26 mouse cellular contexts compared by ENCODE assay signal in genomic region chr15:5029256-5029655, GRCm38 (mm10). TPM values are rescaled to one million over a fixed set of nuclear protein-coding genes. Genes with fewer than 3 reads are reported as not detected.
A peak's percentile ranks its signal among the peaks of the same experiment; 100 is the strongest.
DNase-seq lines count a peak whose midpoint lies in the region; TF ChIP-seq lines count a peak whose summit lies in the region.
"Had no signal": no experiment of that assay in that cellular context is flagged by ENCODE, and none has a peak within 500 bp of the region (broad histone marks: within the 10 kb centered on the region; RNA-seq: fewer than 3 reads in every experiment).

No protein-coding gene starts in this region.

- in situ Hi-C loops in ES-E14 (cut with MboI; ENCODE audit: low sequenced_read_pairs in 2 of 2, unreplicated experiment in 2 of 2), result no loop called here

- H3K27ac ChIP-seq in ES-Bruce4 (ENCODE audit: insufficient read depth, low read length), result peak overlapping the region; percentile 69
- H3K27ac ChIP-seq in ES-E14 (ENCODE audit: insufficient read depth, low read depth, low read length, poor library complexity, severe bottlenecking), result peak overlapping the region; percentile 31; the same call in 1 of the 2 replicates
- H3K27ac ChIP-seq: embryonic facial prominence, embryonic 13.5 days; embryonic facial prominence, embryonic 15.5 days; forebrain, embryonic 10.5 days; forebrain, embryonic 12.5 days had no signal

- intact Hi-C loops in left cerebral cortex, postnatal 14 days (cut with DNase I), result no loop called here

- H3K36me3 ChIP-seq in ES-Bruce4 (ENCODE audit: control insufficient read depth, insufficient read depth, low read length, poor library complexity, severe bottlenecking), result peaks cover 8% of the 10 kb centered on the region
- H3K36me3 ChIP-seq in ES-E14 (ENCODE audit: control insufficient read depth, insufficient read depth, low read length, poor library complexity, severe bottlenecking), result no peaks in the 10 kb centered on the region; the same call in 1 of the 2 replicates
- H3K36me3 ChIP-seq: embryonic facial prominence, embryonic 13.5 days; embryonic facial prominence, embryonic 15.5 days; forebrain, embryonic 10.5 days; forebrain, embryonic 12.5 days had no signal

- peaks cover 60% of the 10 kb centered on the region for H3K9me3 ChIP-seq in ES-Bruce4 (replicated peaks; ENCODE audit: control insufficient read depth, insufficient read depth, low read length, poor library complexity, severe bottlenecking)
- no peaks in the 10 kb centered on the region; the same call in none of the 2 replicates for H3K9me3 ChIP-seq in ES-E14 (ENCODE audit: control insufficient read depth, insufficient read depth, low read depth, low read length)
- H3K9me3 ChIP-seq: embryonic facial prominence, embryonic 13.5 days; embryonic facial prominence, embryonic 15.5 days; forebrain, embryonic 10.5 days had no signal

- no peak overlapping the region for H3K9ac ChIP-seq in ES-Bruce4 (ENCODE audit: low read depth, poor library complexity, severe bottlenecking)
- H3K9ac ChIP-seq in ES-E14 (ENCODE audit: insufficient read depth, low read depth, low read length, poor library complexity, severe bottlenecking), result no peak overlapping the region
- H3K9ac ChIP-seq: embryonic facial prominence, embryonic 13.5 days; embryonic facial prominence, embryonic 15.5 days; forebrain, embryonic 12.5 days had no signal

- H3K4me1 ChIP-seq in ES-Bruce4 (ENCODE audit: control insufficient read depth, insufficient read depth, low read length) (no peaks in the 10 kb centered on the region), ES-E14 (ENCODE audit: control insufficient read depth in 2 of 2, insufficient read depth in 2 of 2, low read length in 2 of 2, poor library complexity in 1 of 2) (no peaks in the 10 kb centered on the region)
- H3K4me1 ChIP-seq: embryonic facial prominence, embryonic 13.5 days; embryonic facial prominence, embryonic 15.5 days; forebrain, embryonic 10.5 days; forebrain, embryonic 12.5 days had no signal

- H3K4me3 ChIP-seq in ES-Bruce4 (ENCODE audit: low read depth, low read length), result no peak overlapping the region
- H3K4me3 ChIP-seq in ES-E14 (ENCODE audit: insufficient read depth in 1 of 2, low read depth in 1 of 2, low read length in 2 of 2, poor library complexity in 1 of 2, severe bottlenecking in 1 of 2), result no peak overlapping the region
- H3K4me3 ChIP-seq: embryonic facial prominence, embryonic 13.5 days; embryonic facial prominence, embryonic 15.5 days; erythroblast, embryonic 14.5 days; forebrain, embryonic 10.5 days; forebrain, embryonic 12.5 days had no signal

- TF ChIP-seq EP300 in ES-Bruce4 (IDR thresholded peaks at IDR 0.05; ENCODE audit: insufficient read depth, low read depth, low read length), result 0 out of 2 replicates have a peak, but pooled peaks have one; percentile 47

- TF ChIP-seq CTCF in ES-Bruce4 (IDR thresholded peaks at IDR 0.05; ENCODE audit: low read depth, low read length), result no peak

- TF ChIP-seq POLR2A in ES-Bruce4 (IDR thresholded peaks at IDR 0.05; ENCODE audit: insufficient read depth, low read length), result no peak

- no peaks in the 10 kb centered on the region for H3K27me3 ChIP-seq in ES-Bruce4 (ENCODE audit: control insufficient read depth, insufficient read depth, low read length, poor library complexity, severe bottlenecking)
- H3K27me3 ChIP-seq: CH12.LX; embryonic facial prominence, embryonic 13.5 days; embryonic facial prominence, embryonic 15.5 days; forebrain, embryonic 12.5 days had no signal

- DNase-seq in ES-E14 (ENCODE audit: low read depth, low spot score), result no peak
- DNase-seq in ZHBTc4 (ENCODE audit: low read depth, low spot score), result peak; percentile 76
- DNase-seq in c-Kit-positive CD71-positive TER-119-positive erythroid progenitor cells, embryonic 14.5 days (ENCODE audit: low spot score), result no peak
- DNase-seq in left cerebral cortex, postnatal 14 days (ENCODE audit: low spot score in 2 of 2), result no peak
- no peak for DNase-seq in spleen, postnatal 14 days (ENCODE audit: low spot score in 2 of 2)
- DNase-seq: adrenal gland, adult 2 months; adrenal gland, postnatal 10 days; adrenal gland, postnatal 25 days; B cell, adult 2 months; cerebellum, adult 11 months; cerebellum, adult 18-20 months; cerebellum, adult 8-10 months; cerebellum, adult 9-11 months; cerebellum, postnatal 14 days; cerebellum, postnatal 36 days; embryo, embryonic 11 days had no signal

TF ChIP-seq in ES-E14, 5 proteins besides CTCF, POLR2A, EP300 and RAD21:
- no peak for TF ChIP-seq CHD2 (IDR thresholded peaks at IDR 0.05; ENCODE audit: low read depth, low read length)
- TF ChIP-seq ZNF384 (IDR thresholded peaks at IDR 0.05; ENCODE audit: low read depth, low read length), result no peak
- TF ChIP-seq HCFC1 (IDR thresholded peaks at IDR 0.05; ENCODE audit: borderline replicate concordance, insufficient read depth, low read length), result no peak
- no peak for TF ChIP-seq MAFK (IDR thresholded peaks at IDR 0.05; ENCODE audit: insufficient read depth, low read depth, low read length)
- TF ChIP-seq ZC3H11A (IDR thresholded peaks at IDR 0.05; ENCODE audit: borderline replicate concordance, low read depth, low read length), result no peak
TF ChIP-seq in ES-E14: peak in this region for 0.

RNA-seq across cellular contexts. Expression of gene C7, which starts 34.3 kb away (rescaled TPM):
- polyA plus RNA-seq in ES-Bruce4 (2011; ENCODE audit: insufficient read depth, insufficient read length, low read depth, missing spikeins), result 0.24 TPM in 1 of 2 replicates, not detected in the other
- total RNA-seq in ES-E14 (2012; rRNA removed), result 0.16 and 0.18 TPM in 2 replicates
- under 1 TPM; 0.59 to 0.72 TPM for total RNA-seq in left cerebral cortex, postnatal 14 days (2021)
- total RNA-seq: common myeloid progenitor, adult 5-6 weeks; MEL had no signal
- polyA plus RNA-seq: CD4-positive, CD25-positive, alpha-beta regulatory T cell, adult 4 months; embryonic facial prominence, embryonic 13.5 days; embryonic facial prominence, embryonic 15.5 days; erythroblast, embryonic 14.5 days; forebrain, embryonic 10.5 days; forebrain, embryonic 12.5 days had no signal
